Mouse (Mus musculus) embryonic fibroblast, embryonic 13.5 days (primary cell): ENCODE data around the gene Ppfia2. TPM values are rescaled to one million over a fixed set of nuclear protein-coding genes. Genes with fewer than 3 reads are reported as not detected.

ENCODE experiments used
- H3K27ac ChIP-seq: 2 replicates; pipeline ENCODE4 v1.5.1; 2012; ENCODE audit warnings: low read length, control low read depth, inconsistent platforms; ENCODE audit not compliant: insufficient read depth
- H3K4me1 ChIP-seq: 2 replicates; pipeline ENCODE4 v1.6.1; 2011; ENCODE audit warnings: low read length; ENCODE audit not compliant: control insufficient read depth, insufficient read depth
- H3K4me3 ChIP-seq: 2 replicates; pipeline ENCODE4 v1.5.1; 2011; ENCODE audit warnings: mild to moderate bottlenecking, control low read depth, low read length; ENCODE audit not compliant: insufficient read depth
- CTCF ChIP-seq: IDR thresholded peaks from 2 replicates; pipeline ENCODE4 v1.5.1; 2011; ENCODE audit warnings: mild to moderate bottlenecking, control low read depth, low read length, moderate library complexity, borderline replicate concordance; ENCODE audit not compliant: insufficient read depth
- POLR2A ChIP-seq: IDR thresholded peaks from 2 replicates; pipeline ENCODE4 v1.6.1; 2011; ENCODE audit warnings: low read depth, mild to moderate bottlenecking, control low read depth, low read length, moderate library complexity
- polyA plus RNA-seq: library from polyadenylated mRNA; stranded (reverse); fragments of >200 nt; gene quantifications from 2 replicates; pipeline ENCODE4 v1.2.4, GENCODE M21; 2011; ENCODE audit warnings: low read depth; ENCODE audit not compliant: missing spikeins, insufficient read length

Gene Ppfia2
- polyA plus RNA-seq, 1 experiment: 0.40 TPM

GRCm38 (mm10) chr10:106761061-106761460 is 290.9 kb downstream of the Ppfia2 start:
- no peak for TF ChIP-seq POLR2A
- no peak for TF ChIP-seq CTCF
- Histone ChIP-seq H3K27ac (no peak overlapping the region), H3K4me3 (no peak overlapping the region), H3K4me1 (no peaks in the 10 kb centered on the region)

DNA sequence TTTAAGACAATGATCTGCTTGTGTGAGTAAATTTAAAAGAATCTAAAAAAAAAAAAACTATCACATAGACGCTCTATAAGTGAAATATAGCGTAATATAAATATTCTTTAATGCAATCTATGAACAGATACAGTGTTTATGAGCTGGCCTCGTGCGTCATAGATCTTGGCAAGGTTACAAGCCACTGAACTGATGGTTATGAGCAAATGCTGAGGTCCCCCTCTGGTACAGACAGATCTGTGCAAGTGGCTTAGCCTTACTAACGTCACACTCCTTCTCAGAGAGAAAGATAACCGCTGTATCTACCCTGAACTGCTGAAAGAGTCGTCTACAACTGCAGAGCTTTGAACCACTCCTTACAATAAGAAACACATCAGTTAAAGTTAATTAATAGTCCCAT is 293.6 kb downstream of the Ppfia2 start:
- H3K4me3 ChIP-seq: no peak overlapping the region
- TF ChIP-seq POLR2A (no peak), CTCF (no peak)
- no peaks in the 10 kb centered on the region for H3K4me1 ChIP-seq
- no peak overlapping the region for H3K27ac ChIP-seq

DNA sequence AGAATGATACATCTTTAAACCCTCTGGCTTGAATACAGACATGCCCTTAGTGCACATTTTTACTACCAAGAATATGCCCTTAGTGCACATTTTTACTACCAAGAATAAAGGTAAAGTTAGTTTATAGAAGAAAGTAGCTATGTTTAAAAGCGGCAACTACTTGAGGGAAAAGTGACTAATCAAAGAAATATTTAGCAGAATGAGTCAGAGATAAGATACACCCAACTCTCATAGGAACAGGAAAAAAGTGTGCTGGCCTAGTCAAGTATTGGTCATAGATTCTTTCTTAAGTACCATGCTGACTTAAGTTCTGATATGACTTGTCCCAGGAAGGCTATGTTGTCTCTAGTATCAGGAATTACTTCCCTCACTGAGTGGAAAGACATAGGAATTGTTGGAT is 305.4 kb downstream of the Ppfia2 start:
- TF ChIP-seq POLR2A (no peak), CTCF (no peak)
- no peak overlapping the region for H3K4me3 ChIP-seq
- H3K27ac ChIP-seq: peak overlapping the region; percentile 34; the same call in 1 of the 2 replicates
- no peaks in the 10 kb centered on the region for H3K4me1 ChIP-seq

- Histone ChIP-seq H3K4me1 (no peaks in the 10 kb centered on the region), H3K27ac (no peak overlapping the region), H3K4me3 (no peak overlapping the region)
- no peak for TF ChIP-seq CTCF
- no peak for TF ChIP-seq POLR2A
Measured at GRCm38 (mm10) chr10:106815447-106815846, 345.3 kb downstream of the Ppfia2 start.

DNA sequence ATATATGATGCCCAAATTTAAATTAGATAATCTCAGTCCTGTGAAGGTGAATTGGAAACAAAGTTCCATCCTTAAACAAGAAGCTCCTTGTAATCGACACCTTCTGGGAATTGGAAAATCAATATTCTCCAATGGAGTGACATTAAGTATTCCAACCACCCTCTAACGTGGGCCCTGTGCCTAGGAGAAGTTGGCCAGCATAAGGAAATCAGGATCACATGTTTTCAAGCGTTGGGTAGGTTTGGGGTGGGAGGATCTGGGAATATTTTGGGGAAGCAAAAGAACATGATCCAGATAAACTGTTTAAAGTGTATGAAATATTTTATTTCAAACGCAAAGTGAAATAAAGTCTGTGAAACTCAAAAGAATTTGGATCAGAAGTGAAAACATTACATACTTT is 348.2 kb downstream of the Ppfia2 start:
- TF ChIP-seq POLR2A (no peak), CTCF (no peak)
- Histone ChIP-seq H3K4me3 (no peak overlapping the region), H3K27ac (no peak overlapping the region), H3K4me1 (no peaks in the 10 kb centered on the region)

DNA sequence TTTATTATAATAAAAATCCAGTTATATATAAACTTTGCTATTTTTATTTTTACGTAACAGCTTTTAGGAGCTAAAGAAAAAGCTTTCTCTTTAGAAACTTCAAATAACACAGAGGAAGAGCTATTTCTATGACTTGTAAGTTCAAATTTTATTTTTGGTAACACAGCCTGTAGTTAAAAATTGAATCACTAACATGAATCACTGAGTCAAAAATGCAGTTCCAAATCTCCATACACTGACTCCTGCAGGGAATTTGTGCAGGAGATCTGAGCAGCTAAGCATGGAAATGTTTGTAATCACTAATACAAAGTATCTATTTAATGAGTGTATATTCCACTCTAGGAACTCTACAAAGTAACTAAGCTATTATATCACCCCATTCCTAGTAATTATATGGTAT is 354.1 kb downstream of the Ppfia2 start:
- no peak overlapping the region for H3K27ac ChIP-seq
- TF ChIP-seq CTCF: no peak
- TF ChIP-seq POLR2A: no peak

DNA sequence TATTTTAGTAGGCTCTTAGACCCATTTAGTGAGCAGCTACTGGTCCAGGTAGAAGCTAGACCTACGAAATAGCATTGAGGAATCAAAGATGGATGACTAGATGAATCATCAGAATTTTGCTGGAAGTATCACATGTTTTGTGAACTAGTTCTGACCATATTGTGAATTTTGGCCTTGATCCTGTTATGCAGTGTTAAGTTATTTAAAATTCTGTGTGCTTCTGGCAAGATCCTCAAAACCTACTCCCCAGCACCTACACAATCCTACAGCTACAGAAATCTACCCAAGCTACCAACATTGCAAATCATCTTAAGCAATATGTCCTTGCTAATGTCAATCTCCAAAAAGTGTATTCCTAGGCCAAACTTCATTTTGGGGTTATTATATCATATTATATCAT is 368.3 kb downstream of the Ppfia2 start:
- no peak overlapping the region for H3K4me3 ChIP-seq
- TF ChIP-seq POLR2A (no peak), CTCF (no peak)
- no peak overlapping the region for H3K27ac ChIP-seq
- H3K4me1 ChIP-seq: no peaks in the 10 kb centered on the region

More for the DNA sequence above, 354.1 kb downstream of the Ppfia2 start:
- H3K4me3 ChIP-seq: no peak overlapping the region
- H3K4me1 ChIP-seq: no peaks in the 10 kb centered on the region

DNA sequence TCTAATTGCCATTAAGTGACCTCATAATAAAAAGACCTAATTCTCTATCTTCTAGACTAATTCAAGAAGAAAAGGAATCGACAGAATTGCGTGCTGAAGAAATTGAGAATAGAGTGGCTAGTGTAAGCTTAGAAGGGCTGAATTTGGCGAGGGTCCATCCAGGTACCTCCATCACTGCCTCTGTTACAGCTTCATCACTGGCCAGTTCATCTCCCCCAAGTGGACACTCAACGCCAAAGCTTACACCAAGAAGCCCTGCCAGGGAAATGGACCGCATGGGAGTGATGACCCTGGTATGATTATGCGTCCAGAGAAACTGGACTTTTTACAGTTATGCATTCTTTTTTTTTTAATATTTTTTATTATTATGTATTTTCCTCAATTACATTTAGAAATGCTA is 388.0 kb downstream of the Ppfia2 start:
- Histone ChIP-seq H3K27ac (no peak overlapping the region), H3K4me3 (no peak overlapping the region), H3K4me1 (no peaks in the 10 kb centered on the region)
- TF ChIP-seq CTCF: no peak
- TF ChIP-seq POLR2A: no peak

DNA sequence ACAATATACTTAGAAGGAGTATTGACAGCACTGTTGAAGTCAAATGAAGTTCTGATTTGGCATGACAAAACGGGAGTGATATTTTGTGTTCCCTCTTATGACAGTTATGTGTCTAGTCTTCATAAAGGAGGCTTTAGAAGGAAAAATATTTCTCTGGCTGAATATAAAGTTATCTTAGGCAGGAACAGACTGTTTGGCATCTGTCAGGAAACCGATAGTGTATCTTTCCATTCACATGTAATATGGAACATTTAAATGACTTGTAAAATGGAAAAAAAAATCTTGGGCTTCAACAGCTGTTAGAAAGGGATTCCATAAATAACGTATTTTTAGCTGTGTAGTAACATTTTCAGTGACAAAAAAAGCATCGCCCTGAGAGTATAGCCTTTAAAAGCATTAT is 400.1 kb downstream of the Ppfia2 start:
- Histone ChIP-seq H3K4me3 (no peak overlapping the region), H3K4me1 (no peaks in the 10 kb centered on the region), H3K27ac (no peak overlapping the region)
- no peak for TF ChIP-seq CTCF
- no peak for TF ChIP-seq POLR2A

GRCm38 (mm10) chr10:106871847-106872246 is 401.7 kb downstream of the Ppfia2 start:
- no peak for TF ChIP-seq CTCF
- TF ChIP-seq POLR2A: no peak
- Histone ChIP-seq H3K4me3 (no peak overlapping the region), H3K27ac (no peak overlapping the region), H3K4me1 (no peaks in the 10 kb centered on the region)

- no peak overlapping the region for H3K27ac ChIP-seq
- no peak overlapping the region for H3K4me3 ChIP-seq
- TF ChIP-seq POLR2A (no peak), CTCF (no peak)
- H3K4me1 ChIP-seq: no peaks in the 10 kb centered on the region
Measured at GRCm38 (mm10) chr10:106872714-106873113, 402.6 kb downstream of the Ppfia2 start.

DNA sequence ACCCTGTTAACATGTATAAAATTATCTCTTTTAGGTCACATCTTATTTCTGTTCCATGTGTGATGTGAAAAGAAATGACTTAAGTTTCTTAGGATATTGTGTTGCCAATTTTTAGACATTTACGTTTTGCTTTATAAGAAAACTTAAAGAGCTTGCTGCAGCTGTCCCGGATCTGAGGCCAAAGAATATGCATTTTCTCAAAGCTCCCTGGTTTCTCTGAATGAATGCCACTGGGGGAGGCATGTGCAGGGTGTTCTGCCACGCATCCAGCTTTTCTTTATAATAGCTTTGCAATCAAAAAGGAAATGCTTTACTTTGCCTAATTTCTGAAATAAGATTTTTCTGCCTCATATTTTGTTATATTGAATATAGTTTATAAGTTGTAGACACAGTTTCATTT is 411.2 kb downstream of the Ppfia2 start:
- H3K4me1 ChIP-seq: no peaks in the 10 kb centered on the region
- no peak overlapping the region for H3K4me3 ChIP-seq
- no peak overlapping the region for H3K27ac ChIP-seq
- TF ChIP-seq POLR2A: no peak
- no peak for TF ChIP-seq CTCF
